Mouse (Mus musculus): Measurements from ENCODE around the gene Crtc3.

GRCm38 (mm10) chr7:80642976-80643666, 45.6 kb downstream of the Crtc3 start:
- TF ChIP-seq ZC3H11A (IDR thresholded peaks at IDR 0.05; ENCODE audit: borderline replicate concordance, low read depth, low read length) (no peak), MAFK (IDR thresholded peaks at IDR 0.05; ENCODE audit: insufficient read depth, low read depth, low read length) (no peak), CHD2 (IDR thresholded peaks at IDR 0.05; ENCODE audit: low read depth, low read length) (no peak), ZNF384 (IDR thresholded peaks at IDR 0.05; ENCODE audit: low read depth, low read length) (no peak), HCFC1 (IDR thresholded peaks at IDR 0.05; ENCODE audit: borderline replicate concordance, insufficient read depth, low read length) (no peak)

All from ES-E14 (cell line).